Mouse (Mus musculus): Measurements from ENCODE around the gene Frat1. TPM values are rescaled to one million over a fixed set of nuclear protein-coding genes. Genes with fewer than 3 reads are reported as not detected.
A peak's percentile ranks its signal among the peaks of the same experiment; 100 is the strongest.

The Frat1 gene
- polyA plus RNA-seq, 1 experiment from 2014 or later, result 15.2 TPM

DNA sequence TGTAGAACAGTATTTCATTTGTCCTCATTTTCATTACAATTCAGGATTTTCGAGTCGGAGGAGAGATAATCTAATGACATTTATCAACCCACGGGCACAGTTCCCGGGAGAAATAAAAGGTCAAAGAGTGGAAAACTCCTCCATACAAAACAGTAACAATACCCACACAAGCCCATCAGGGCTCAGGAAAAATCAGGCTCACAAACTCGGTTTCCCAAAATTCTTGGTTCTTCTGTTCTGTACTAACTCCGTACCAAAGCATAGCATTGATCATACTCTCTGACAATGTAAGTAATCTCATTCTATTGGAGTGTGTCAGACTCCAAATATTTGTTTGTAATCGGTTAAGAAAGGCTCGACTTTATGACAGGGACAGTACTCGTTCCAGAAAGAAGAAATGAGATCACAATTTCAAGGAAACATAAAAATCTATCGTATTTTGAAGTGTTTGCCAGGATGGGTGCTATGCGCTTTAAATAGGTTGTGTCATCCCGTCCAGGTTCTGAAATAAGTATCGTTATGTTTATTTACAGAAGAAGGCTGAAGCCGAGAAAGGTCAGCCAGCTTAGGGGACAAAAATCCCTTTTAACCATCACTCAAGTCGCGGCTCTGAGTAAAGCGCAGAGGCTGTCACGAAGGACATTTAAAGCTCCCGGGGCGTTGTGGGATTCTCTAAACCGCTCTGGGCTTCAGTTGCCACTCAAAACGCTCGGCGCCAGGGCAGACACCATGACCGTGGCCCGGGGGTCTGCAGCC is 28.6 kb upstream of the Frat1 start:
- WGBS, result 6% methylated on average over 26 of the region's 26 CpGs
- Histone ChIP-seq H3K27ac (no peak overlapping the region), H3K4me3 (peak overlapping the region; percentile 81), H3K9ac (peak overlapping the region; percentile 79), H3K27me3 (replicated peaks) (no peaks in the 10 kb centered on the region), H3K4me1 (peaks cover 15% of the 10 kb centered on the region), H3K9me3 (peaks cover 7% of the 10 kb centered on the region; the same call in 1 of the 2 replicates), H3K36me3 (no peaks in the 10 kb centered on the region), H3K4me2 (replicated peaks) (peak overlapping the region; percentile 80)
- no peak for ATAC-seq (ENCODE audit: low FRiP score, low read depth)

DNA sequence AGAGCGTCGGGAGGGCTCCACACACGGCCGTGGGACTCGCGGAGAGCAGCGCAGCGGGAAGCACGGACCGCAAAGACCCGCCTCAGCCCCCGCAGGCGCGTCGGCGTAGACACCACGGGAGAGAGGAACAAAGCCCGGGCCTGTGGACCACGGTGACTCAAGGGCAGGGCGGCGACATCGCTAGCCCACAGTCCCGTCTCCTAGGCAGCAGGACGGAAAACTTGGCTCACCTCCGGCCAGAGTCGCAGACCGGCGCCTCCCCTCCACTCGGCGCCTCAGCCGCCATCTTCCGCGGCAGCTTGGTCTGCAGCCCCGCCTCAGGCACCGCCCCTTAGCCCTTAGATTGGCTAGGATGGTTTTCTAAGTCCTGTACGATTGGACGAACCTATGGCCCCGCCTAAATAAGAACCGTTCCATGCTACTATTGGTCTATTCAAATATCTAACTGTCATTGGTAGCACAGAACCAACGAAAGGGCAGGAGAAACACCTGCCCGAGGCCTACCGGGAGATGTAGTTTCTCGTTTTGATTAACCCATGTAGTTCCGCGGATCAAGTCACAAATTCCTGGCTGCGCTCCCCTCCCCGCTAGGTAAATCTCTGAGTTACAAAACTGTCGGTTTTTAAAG is 27.9 kb upstream of the Frat1 start, which contains the start of gene Arhgap19:
Gene Arhgap19 (minus strand): TSS at position 306 of the 628 bp plus-strand sequence.
- Histone ChIP-seq H3K4me3 (peak within 1 kb of the TSS; percentile 81), H3K36me3 (no peaks in the 10 kb centered on the region), H3K27ac (no peak within 1 kb of the TSS), H3K4me1 (peaks cover 15% of the 10 kb centered on the region), H3K9me3 (peaks cover 7% of the 10 kb centered on the region; the same call in 1 of the 2 replicates), H3K9ac (peak within 1 kb of the TSS; percentile 79), H3K4me2 (replicated peaks) (peak within 1 kb of the TSS; percentile 80), H3K27me3 (replicated peaks) (no peaks in the 10 kb centered on the region)
- under 1% methylated on average over 48 of the region's 48 CpGs for WGBS
- ATAC-seq (ENCODE audit: low FRiP score, low read depth), result peak; percentile 100

DNA sequence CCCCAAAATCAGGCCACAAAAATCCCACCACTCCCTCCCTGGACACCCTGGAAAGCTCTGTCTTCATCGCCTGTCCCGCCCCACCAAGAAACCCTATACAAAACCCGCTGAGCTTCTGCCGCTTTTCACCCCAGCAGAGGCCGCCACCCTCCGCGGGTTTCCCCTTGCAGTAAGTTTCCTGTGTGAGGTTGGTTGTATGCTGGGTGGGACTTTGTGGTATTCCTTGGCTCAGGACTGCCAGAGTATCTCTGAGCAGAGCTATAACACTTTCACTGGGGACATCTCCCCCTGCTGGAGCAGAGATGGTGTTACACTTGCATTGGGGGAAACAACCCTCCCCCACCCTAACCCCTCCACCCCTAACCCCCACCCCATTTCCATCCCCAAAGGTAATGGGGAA is 26.4 kb upstream of the Frat1 start:
- H3K27ac ChIP-seq, result no peak overlapping the region
- H3K4me3 ChIP-seq, result no peak overlapping the region
- H3K27me3 ChIP-seq (replicated peaks), result no peaks in the 10 kb centered on the region
- WGBS, result 43% methylated on average over 7 of the region's 7 CpGs
- peaks cover 7% of the 10 kb centered on the region; the same call in 1 of the 2 replicates for H3K9me3 ChIP-seq
- no peak overlapping the region for H3K9ac ChIP-seq
- no peaks in the 10 kb centered on the region for H3K36me3 ChIP-seq
- H3K4me1 ChIP-seq, result peaks cover 15% of the 10 kb centered on the region
- no peak for ATAC-seq (ENCODE audit: low FRiP score, low read depth)
- no peak overlapping the region for H3K4me2 ChIP-seq (replicated peaks)

DNA sequence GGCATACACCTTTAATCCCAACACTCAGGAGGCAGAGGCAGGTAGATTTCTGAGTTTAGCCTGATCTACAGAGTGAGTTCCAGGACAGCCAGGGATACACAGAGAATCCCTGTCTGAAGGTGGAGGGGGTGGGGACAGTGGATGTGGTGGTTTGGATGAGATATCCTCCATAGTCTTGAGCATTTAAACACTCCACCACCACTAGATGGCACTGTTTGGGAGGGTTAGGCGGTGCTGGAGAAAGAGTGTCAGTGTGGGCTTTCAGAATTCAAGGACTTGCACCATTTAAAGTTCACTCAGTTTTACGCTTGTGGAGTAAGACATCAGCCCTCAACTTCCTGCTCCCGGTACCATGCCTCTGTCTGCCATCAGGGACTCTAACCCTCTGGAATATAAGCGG is 23.9 kb upstream of the Frat1 start:
- H3K9me3 ChIP-seq, result peaks cover 7% of the 10 kb centered on the region; the same call in 1 of the 2 replicates
- H3K27ac ChIP-seq, result no peak overlapping the region
- ATAC-seq (ENCODE audit: low FRiP score, low read depth), result no peak
- WGBS, result 89% methylated on average over 4 of the region's 4 CpGs
- no peaks in the 10 kb centered on the region for H3K27me3 ChIP-seq (replicated peaks)
- peaks cover 4% of the 10 kb centered on the region; the same call in 1 of the 2 replicates for H3K4me1 ChIP-seq
- no peak overlapping the region for H3K4me3 ChIP-seq
- H3K36me3 ChIP-seq, result no peaks in the 10 kb centered on the region
- no peak overlapping the region for H3K9ac ChIP-seq
- no peak overlapping the region for H3K4me2 ChIP-seq (replicated peaks)

DNA sequence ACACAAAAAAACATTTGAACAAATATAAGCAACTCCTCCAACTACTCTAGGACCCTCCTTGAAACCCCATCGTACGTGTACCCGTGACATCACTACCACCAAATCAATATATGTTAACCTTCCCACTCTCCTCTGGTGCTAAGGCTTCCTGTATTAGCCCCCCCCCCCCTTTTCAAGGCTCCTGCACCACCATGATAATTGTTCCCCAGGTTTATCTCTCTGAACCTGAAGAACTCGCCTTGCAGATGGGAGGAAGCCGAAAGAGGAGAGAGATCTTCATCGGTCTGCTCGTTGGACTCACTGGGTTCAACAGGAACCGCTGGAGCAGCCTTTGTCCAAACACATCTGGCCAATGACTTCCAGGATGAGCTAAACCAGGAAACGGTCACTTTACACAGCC is 22.3 kb upstream of the Frat1 start:
- Histone ChIP-seq H3K27me3 (replicated peaks) (no peaks in the 10 kb centered on the region), H3K27ac (no peak overlapping the region), H3K9ac (no peak overlapping the region), H3K4me1 (no peaks in the 10 kb centered on the region), H3K9me3 (peaks cover 7% of the 10 kb centered on the region; the same call in 1 of the 2 replicates), H3K4me2 (replicated peaks) (no peak overlapping the region), H3K4me3 (no peak overlapping the region), H3K36me3 (no peaks in the 10 kb centered on the region)
- 90% methylated on average over 9 of the region's 9 CpGs for WGBS
- no peak for ATAC-seq (ENCODE audit: low FRiP score, low read depth)

DNA sequence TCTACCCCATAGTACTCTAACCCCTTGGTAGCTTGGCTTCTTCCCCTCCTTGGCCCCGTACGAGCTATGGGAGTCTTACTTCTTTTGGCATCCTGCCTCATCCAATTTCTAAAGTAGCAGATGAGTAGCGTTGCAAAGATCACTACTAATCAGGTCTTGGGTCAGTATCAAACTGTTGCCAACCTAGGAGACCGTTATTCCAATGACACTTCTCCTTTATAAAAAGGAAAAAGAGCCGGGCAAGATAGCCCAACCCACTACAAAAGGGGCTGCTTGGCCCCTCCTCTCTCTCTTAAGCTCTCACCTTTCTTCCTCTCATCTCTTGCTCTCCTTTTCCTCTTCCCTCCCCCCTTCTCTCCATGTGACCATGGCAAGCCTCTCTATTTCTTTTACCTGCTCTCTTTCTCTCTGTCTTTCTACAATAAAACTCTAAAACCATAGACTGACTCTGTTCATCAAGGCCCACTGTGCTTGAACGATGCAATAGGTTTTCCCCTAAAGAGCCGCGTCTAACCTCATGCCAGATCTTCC is 21.6 kb upstream of the Frat1 start:
- Histone ChIP-seq H3K27me3 (replicated peaks) (no peaks in the 10 kb centered on the region), H3K36me3 (no peaks in the 10 kb centered on the region), H3K4me1 (no peaks in the 10 kb centered on the region), H3K27ac (no peak overlapping the region), H3K9ac (no peak overlapping the region), H3K4me2 (replicated peaks) (no peak overlapping the region), H3K4me3 (no peak overlapping the region), H3K9me3 (peaks cover 7% of the 10 kb centered on the region; the same call in 1 of the 2 replicates)
- no peak for ATAC-seq (ENCODE audit: low FRiP score, low read depth)
- WGBS, result 87% methylated on average over 8 of the region's 8 CpGs

DNA sequence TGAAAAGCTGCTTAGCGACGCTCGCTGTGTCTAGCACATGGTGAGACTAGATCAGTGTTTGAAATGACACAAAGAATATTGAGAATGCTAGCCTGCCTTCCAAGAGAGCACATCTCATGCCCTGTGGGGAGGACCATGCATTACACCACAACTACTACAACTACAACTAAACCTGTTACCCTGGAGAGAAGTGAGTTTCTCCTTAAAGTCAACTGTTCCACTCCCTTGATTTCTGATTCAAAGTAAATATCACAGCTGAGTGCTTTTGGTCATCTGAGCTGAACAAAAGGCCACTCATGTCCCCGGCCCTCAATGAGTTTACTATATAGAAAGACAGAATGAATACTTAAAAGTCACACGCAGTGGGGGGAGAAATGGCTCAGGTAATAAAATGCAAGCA is 19.7 kb upstream of the Frat1 start:
- Histone ChIP-seq H3K27me3 (replicated peaks) (no peaks in the 10 kb centered on the region), H3K9ac (no peak overlapping the region), H3K4me3 (no peak overlapping the region), H3K4me2 (replicated peaks) (no peak overlapping the region), H3K36me3 (no peaks in the 10 kb centered on the region), H3K9me3 (peaks cover 7% of the 10 kb centered on the region; the same call in 1 of the 2 replicates), H3K27ac (no peak overlapping the region), H3K4me1 (no peaks in the 10 kb centered on the region)
- 84% methylated on average over 5 of the region's 5 CpGs for WGBS
- no peak for ATAC-seq (ENCODE audit: low FRiP score, low read depth)

DNA sequence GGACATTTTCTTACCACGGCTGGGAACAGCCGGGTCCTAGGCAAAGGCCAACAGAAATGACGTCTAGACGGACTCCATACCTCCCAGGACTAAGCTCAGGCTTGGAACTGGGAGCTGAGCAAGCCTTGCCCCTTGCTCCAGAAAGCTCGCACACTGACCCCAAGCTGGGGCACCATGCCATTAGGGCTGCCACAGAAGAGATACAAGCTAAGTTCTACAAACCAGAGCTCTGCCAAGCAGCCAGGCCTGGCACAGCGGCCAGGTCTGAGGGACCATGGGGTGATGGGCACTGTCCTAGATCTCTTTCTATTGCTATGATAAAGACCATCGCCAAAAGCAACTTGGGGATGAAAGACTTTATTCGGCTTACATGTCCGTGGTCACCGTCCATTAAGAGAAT is 17.2 kb upstream of the Frat1 start:
- 92% methylated on average over 10 of the region's 10 CpGs for WGBS
- Histone ChIP-seq H3K9me3 (no peaks in the 10 kb centered on the region), H3K4me1 (no peaks in the 10 kb centered on the region), H3K4me2 (replicated peaks) (no peak overlapping the region), H3K27ac (no peak overlapping the region), H3K4me3 (no peak overlapping the region), H3K9ac (no peak overlapping the region), H3K27me3 (replicated peaks) (no peaks in the 10 kb centered on the region), H3K36me3 (no peaks in the 10 kb centered on the region)
- no peak for ATAC-seq (ENCODE audit: low FRiP score, low read depth)

DNA sequence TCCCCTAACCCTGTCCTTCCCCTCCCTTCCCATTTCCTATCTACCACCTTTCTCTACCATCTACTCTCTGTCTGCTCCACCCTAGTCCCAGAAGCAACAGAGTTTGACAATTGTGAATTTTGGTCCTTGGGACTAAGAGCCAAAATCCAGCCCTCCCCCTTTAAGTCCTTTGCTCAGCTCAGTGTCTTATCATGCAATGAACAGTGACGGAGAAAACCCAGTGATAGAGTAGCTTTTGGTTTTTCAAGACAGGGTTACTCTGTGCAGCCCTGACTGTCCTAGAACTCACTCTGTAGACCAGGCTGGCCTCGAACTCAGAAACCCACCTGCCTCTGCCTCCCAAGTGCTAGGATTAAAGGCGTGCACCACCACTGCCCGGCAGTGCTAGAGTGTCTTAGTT is 16.4 kb upstream of the Frat1 start:
- WGBS, result 92% methylated on average over 4 of the region's 4 CpGs
- no peak for ATAC-seq (ENCODE audit: low FRiP score, low read depth)
- Histone ChIP-seq H3K9me3 (no peaks in the 10 kb centered on the region), H3K4me1 (no peaks in the 10 kb centered on the region), H3K4me3 (no peak overlapping the region), H3K4me2 (replicated peaks) (no peak overlapping the region), H3K27ac (no peak overlapping the region), H3K27me3 (replicated peaks) (no peaks in the 10 kb centered on the region), H3K9ac (no peak overlapping the region), H3K36me3 (no peaks in the 10 kb centered on the region)

DNA sequence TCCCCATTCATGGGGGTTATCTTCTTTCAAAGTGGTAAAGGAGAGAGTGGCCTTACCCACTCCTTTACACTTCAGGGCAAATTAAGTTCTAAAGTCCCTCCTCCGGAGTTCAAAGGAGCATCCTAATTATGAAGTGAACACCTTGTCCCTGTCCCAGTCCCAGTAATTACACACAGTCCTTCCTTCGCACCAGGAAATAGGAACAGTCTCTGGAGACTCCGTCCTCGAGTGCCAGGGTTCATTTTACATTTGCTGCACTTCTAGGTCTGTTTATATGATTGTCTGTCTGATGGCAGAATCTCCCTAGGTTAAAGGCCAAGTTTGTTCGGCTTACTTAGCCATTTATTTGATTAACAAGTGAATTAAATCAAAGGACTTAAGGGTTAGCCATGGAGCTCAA is 13.4 kb upstream of the Frat1 start:
- Histone ChIP-seq H3K27ac (no peak overlapping the region), H3K4me1 (no peaks in the 10 kb centered on the region), H3K4me3 (no peak overlapping the region), H3K9me3 (no peaks in the 10 kb centered on the region), H3K4me2 (replicated peaks) (no peak overlapping the region), H3K9ac (no peak overlapping the region), H3K27me3 (replicated peaks) (no peaks in the 10 kb centered on the region), H3K36me3 (no peaks in the 10 kb centered on the region)
- WGBS, result 72% methylated on average over 5 of the region's 5 CpGs
- ATAC-seq (ENCODE audit: low FRiP score, low read depth), result no peak

DNA sequence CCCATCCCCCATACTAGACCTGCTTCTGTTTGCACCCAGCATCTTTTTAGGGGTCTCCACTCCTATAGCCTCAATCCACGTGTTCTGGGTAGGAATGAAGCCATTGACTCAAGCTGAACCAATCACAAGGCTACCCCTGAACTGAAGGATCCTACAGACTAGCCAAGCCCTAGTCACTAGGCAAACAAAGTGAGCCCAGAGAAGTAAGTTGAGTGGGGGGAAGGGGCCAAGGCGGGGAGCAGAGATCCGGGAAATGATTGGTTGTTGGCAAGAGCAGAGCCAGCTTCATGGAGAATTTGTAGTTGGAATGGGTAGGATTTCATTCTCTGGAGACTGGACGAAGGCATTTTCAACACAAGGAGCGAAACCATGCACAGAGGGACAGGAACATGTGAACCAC is 12.9 kb upstream of the Frat1 start:
- Histone ChIP-seq H3K9me3 (no peaks in the 10 kb centered on the region), H3K36me3 (no peaks in the 10 kb centered on the region), H3K27me3 (replicated peaks) (no peaks in the 10 kb centered on the region), H3K4me1 (no peaks in the 10 kb centered on the region), H3K9ac (no peak overlapping the region), H3K4me3 (no peak overlapping the region), H3K27ac (no peak overlapping the region), H3K4me2 (replicated peaks) (no peak overlapping the region)
- no peak for ATAC-seq (ENCODE audit: low FRiP score, low read depth)
- 58% methylated on average over 5 of the region's 5 CpGs for WGBS

DNA sequence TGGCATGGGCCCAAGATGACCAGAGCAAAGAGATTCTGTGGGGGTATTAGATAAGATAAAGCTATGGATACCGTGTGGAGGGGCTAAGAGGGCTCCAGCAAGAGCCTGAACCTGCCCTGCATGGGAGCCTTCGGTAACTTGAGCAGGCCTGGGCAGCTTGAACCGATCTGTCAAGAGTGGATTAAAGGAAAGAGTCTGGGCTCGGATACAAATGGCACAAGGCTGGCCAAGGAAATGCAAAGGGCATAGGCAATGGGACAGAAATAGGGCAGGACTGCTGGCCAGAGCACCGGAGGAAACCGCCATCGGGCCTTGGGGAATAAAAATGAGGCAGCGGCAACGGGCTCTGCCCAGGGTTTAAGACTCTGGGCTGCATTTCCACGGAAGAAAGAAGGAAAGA is 12.4 kb upstream of the Frat1 start:
- Histone ChIP-seq H3K36me3 (no peaks in the 10 kb centered on the region), H3K4me1 (no peaks in the 10 kb centered on the region), H3K27me3 (replicated peaks) (no peaks in the 10 kb centered on the region), H3K9ac (no peak overlapping the region), H3K4me2 (replicated peaks) (no peak overlapping the region), H3K27ac (no peak overlapping the region), H3K4me3 (no peak overlapping the region), H3K9me3 (no peaks in the 10 kb centered on the region)
- 68% methylated on average over 10 of the region's 10 CpGs for WGBS
- no peak for ATAC-seq (ENCODE audit: low FRiP score, low read depth)

Measured in neural tube, embryonic 12.5 days (tissue).